Mouse (Mus musculus) splenic B cell, adult 2 months (primary cell): Measurements from ENCODE around the gene Smap1.

Source experiments
- DNase-seq: peaks from one replicate; pipeline ENCODE4 v3.0.0-alpha.2; 2011; ENCODE audit warnings: low read depth, low spot score
- H3K27me3 ChIP-seq: 2 replicates; pipeline ENCODE4 v1.6.1; 2012; ENCODE audit warnings: mild to moderate bottlenecking, low read length, moderate library complexity, mixed read lengths; ENCODE audit not compliant: control insufficient read depth, poor library complexity, insufficient read depth, severe bottlenecking
- H3K36me3 ChIP-seq: 2 replicates; pipeline ENCODE4 v1.6.1; 2012; ENCODE audit warnings: mild to moderate bottlenecking, low read length, moderate library complexity, mixed read lengths; ENCODE audit not compliant: control insufficient read depth, poor library complexity, insufficient read depth, severe bottlenecking

Gene Smap1

DNA sequence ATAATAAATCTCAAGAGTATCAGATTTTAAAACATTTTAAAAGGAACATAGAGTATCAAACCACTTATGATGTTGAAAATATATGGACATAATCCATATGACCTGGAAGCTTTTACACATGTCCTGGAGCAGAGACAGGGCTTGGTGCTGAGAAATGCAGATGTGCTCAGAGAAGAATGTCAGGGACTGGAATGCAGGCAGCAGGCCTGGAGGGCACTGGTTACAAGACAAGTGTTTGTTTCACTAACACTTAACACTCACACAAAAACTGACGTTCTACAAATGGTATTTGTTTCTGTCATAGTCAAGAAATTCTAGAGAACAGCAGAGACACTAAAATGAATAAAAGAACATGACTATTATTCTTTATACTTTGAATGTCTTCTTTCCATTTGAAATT is 30.0 kb downstream of the Smap1 start:
- Histone ChIP-seq H3K36me3 (no peaks in the 10 kb centered on the region), H3K27me3 (no peaks in the 10 kb centered on the region)
- DNase-seq, result no peak

DNA sequence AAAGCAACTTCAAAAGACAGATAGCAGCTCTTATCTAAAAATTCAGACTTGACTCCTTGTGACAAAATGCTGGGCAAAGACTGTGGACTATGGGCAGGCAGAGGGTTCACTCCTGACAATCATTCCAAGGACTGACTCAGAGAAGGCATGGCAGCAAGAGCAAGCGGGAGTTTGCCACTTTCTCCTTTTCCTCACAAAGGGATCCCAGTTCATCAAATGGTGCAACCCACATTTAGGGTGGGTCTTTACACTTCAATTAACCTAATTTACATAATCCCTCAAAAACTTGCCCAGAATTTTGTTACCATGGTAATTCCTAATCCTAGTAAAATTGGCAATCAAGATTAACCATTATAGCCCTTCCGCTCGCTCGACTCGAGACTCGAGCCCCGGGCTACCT is 37.2 kb downstream of the Smap1 start:
- Histone ChIP-seq H3K27me3 (no peaks in the 10 kb centered on the region), H3K36me3 (no peaks in the 10 kb centered on the region)
- DNase-seq, result no peak

GRCm38 (mm10) chr1:23884087-23884668 is 37.9 kb downstream of the Smap1 start:
- Histone ChIP-seq H3K27me3 (no peaks in the 10 kb centered on the region), H3K36me3 (no peaks in the 10 kb centered on the region)
- no peak for DNase-seq

DNA sequence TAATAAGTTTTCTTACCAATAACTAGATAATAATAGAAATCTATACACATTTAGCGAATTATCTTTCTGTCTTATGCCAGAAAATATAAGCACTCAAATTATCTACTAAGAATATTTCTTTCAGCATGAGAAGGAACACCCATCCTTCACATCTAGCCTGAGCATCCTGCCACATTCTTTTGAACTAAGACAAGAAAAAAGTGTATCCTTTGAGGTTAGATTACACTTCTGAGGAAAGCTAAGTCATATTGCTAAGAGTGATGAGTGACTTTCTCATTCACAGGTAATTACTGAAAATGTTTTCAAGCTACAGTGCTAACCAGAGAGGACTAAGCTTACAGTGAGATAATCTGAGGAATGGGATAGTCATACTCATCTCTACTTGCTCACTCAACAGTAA is 39.4 kb downstream of the Smap1 start:
- no peaks in the 10 kb centered on the region for H3K27me3 ChIP-seq
- DNase-seq, result no peak
- H3K36me3 ChIP-seq, result no peaks in the 10 kb centered on the region

GRCm38 (mm10) chr1:23872194-23872593 is 49.9 kb downstream of the Smap1 start:
- H3K27me3 ChIP-seq, result no peaks in the 10 kb centered on the region

DNA sequence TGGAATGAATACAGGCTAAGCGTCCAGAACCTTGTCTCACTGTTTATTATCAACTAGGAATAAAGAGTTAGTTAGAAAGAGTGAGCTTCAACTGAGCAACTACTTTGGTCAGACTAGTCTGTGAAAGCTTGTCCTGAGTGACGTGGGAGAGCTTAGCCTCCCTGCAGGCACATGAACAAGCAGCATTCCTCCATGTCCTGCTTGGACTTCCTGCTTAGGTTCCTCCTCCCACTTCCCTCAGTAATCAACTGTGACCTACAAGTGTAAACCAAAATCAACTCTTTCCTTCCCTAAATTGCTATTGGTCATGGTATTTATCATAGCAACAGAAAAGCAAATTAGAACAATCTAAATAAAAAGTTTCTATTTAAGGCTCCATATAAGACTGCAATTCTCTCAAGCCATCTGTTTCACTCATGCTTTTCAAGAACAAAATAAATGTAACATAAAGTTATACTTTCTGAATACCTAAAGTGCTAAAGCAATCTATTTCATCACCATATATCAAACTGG is 54.7 kb downstream of the Smap1 start:
- no peak for DNase-seq
- Histone ChIP-seq H3K27me3 (no peaks in the 10 kb centered on the region), H3K36me3 (no peaks in the 10 kb centered on the region; the same call in 1 of the 2 replicates)

More at GRCm38 (mm10) chr1:23872194-23872593, 49.9 kb downstream of the Smap1 start:
- no peak for DNase-seq
- H3K36me3 ChIP-seq, result no peaks in the 10 kb centered on the region; the same call in 1 of the 2 replicates

DNA sequence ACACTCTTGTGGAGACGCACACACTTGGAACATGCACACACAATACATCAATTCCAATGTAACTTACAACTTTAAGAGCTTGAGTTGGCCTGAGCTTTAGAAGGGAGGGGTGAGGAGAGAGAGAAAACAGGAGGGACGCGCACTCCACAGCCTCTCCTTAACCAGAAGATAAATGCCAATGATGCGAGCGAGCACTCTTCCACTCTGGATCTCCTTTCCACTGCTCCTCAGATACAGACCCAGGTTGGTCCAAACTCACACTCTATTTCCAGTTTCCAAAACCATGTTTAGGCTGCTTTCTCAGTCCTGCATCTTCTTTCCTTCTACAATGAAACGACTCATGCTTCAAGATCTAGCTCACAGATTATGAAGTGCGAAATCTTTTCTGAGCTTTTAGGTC is 56.6 kb downstream of the Smap1 start:
- no peak for DNase-seq
- no peaks in the 10 kb centered on the region; the same call in 1 of the 2 replicates for H3K36me3 ChIP-seq
- no peaks in the 10 kb centered on the region for H3K27me3 ChIP-seq

DNA sequence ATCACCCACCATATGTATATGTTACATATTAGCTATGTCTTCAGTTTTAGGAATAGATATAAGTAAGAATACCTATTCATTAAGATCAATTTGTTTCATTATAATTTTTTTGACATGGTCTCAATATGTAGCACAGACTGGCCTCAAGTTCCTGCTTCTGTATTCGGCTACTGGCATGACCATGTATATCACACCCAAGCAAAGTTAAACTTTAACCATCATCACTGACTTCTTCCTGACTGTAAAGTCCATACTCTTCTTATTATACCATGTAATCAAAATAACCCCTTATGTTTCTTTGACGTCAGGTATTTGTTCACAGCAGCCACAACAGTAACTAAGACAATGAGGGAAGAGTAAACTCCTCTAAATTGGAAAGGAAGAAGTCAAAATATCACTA is 61.2 kb downstream of the Smap1 start:
- DNase-seq, result no peak
- no peaks in the 10 kb centered on the region for H3K27me3 ChIP-seq
- H3K36me3 ChIP-seq, result peaks cover 6% of the 10 kb centered on the region; the same call in 1 of the 2 replicates

DNA sequence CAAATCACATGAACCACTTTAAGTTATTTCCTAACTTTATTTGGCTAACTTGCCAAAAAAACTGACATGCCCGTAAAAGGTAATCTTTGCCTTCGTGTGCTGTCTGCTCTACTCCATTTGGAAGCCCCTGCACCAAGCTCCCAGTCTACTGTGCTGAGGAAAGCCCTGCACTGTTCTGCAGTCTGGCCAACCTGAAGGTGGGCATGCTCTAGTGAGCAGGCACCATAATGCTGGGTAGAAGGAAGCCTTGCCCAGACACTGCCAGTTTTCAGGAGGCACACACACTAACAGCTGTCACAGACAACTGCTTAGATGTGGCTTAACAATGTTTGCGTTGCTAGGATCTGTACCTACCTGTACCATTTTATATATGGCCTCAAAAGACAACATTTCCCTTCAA is 66.5 kb downstream of the Smap1 start:
- no peaks in the 10 kb centered on the region for H3K27me3 ChIP-seq
- no peak for DNase-seq
- H3K36me3 ChIP-seq, result peaks cover 10% of the 10 kb centered on the region; the same call in 1 of the 2 replicates

DNA sequence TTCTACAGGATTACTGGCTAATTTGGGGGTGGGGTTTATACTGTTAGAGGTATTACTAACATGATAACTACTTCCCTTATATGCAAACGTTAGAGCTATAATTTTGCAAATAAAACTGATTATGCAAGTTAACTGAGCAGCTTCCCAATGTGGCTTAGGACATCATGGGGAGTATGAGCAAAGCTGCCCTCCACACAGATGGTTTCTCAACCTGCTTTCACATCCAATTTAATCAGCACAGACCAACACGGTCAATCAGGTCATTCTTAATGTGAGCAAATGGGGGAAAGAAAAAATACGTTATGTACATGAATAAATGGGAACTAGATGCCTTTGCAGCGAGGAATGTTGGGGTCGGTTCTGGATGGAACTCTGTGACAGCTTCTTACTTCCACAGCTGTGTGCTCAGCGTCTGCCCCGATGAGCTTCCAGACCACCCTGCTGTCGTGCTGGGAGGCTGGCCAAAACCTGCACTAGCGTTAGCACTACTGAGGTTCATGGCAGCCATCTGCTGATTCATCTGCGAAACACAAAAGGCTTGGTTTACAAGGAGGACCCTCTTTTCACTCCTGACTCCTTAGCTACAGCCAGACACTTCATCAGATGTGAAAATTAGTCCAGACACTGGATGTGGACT is 76.0 kb downstream of the Smap1 start:
- Histone ChIP-seq H3K36me3 (peaks cover 6% of the 10 kb centered on the region), H3K27me3 (no peaks in the 10 kb centered on the region)
- no peak for DNase-seq

GRCm38 (mm10) chr1:23845007-23845406 is 77.1 kb downstream of the Smap1 start:
- Histone ChIP-seq H3K27me3 (no peaks in the 10 kb centered on the region), H3K36me3 (peaks cover 6% of the 10 kb centered on the region)
- DNase-seq, result no peak

- no peak for DNase-seq
- peaks cover 6% of the 10 kb centered on the region for H3K36me3 ChIP-seq
- H3K27me3 ChIP-seq, result no peaks in the 10 kb centered on the region
Observed at GRCm38 (mm10) chr1:23843790-23844189, 78.3 kb downstream of the Smap1 start.

GRCm38 (mm10) chr1:23842629-23843028 is 79.5 kb downstream of the Smap1 start:
- DNase-seq, result no peak
- H3K27me3 ChIP-seq, result no peaks in the 10 kb centered on the region
- H3K36me3 ChIP-seq, result peaks cover 4% of the 10 kb centered on the region

DNA sequence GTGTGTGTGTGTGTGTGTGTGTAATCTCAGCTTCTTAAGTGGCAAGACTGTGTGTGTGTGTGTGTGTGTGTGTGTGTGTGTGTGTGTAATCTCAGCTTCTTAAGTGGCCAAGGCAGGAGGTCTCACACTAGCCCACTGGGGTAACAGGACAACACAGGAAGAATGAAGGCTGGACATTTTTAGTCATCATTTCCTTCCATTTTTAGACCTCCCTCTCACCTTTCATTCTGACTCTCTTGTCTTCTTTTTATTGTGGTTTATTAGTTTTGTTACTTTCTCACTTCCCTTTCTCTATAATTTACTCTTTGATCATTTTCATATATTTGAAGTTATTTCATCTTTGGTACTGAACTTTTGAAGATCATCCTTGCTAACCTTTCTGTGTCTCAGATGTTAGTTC is 81.2 kb downstream of the Smap1 start:
- Histone ChIP-seq H3K36me3 (peaks cover 2% of the 10 kb centered on the region), H3K27me3 (no peaks in the 10 kb centered on the region)
- peak; percentile 8 for DNase-seq

- Histone ChIP-seq H3K36me3 (no peaks in the 10 kb centered on the region), H3K27me3 (no peaks in the 10 kb centered on the region)
- DNase-seq, result no peak
Observed at GRCm38 (mm10) chr1:23836630-23837029, 85.5 kb downstream of the Smap1 start.
